Mouse (Mus musculus) myocyte (in vitro differentiated cells): ENCODE measurements at regions not wholly inside any gene's neighbourhood (a gene's known extent, or its start where the extent isn't known, plus 50 kb on each side); places are given as distances from the start of the nearest gene placed in this dataset.

ENCODE experiments used
- H3K27me3 ChIP-seq: one replicate; pipeline ENCODE4 v1.6.1; 2011; ENCODE audit not compliant: control insufficient read depth, insufficient read depth, insufficient read length
- H3K36me3 ChIP-seq: one replicate; pipeline ENCODE4 v1.6.1; 2011; ENCODE audit not compliant: control insufficient read depth, insufficient read depth
- H3K4me2 ChIP-seq: one replicate; pipeline ENCODE4 v1.6.1; 2011; ENCODE audit warnings: low read depth, control low read depth
- H3K4me3 ChIP-seq: one replicate; pipeline ENCODE4 v1.5.1; 2011; ENCODE audit warnings: mild to moderate bottlenecking, control low read depth, moderate library complexity
- H3K79me2 ChIP-seq: one replicate; pipeline ENCODE4 v1.6.1; 2011; ENCODE audit not compliant: control insufficient read depth, insufficient read depth
- H3ac ChIP-seq: one replicate; pipeline ENCODE4 v1.6.1; 2011; ENCODE audit not compliant: control insufficient read depth, insufficient read length
- CEBPB ChIP-seq: IDR thresholded peaks from 2 replicates; pipeline ENCODE4 v1.6.1; 2011; ENCODE audit warnings: mild to moderate bottlenecking, moderate library complexity; ENCODE audit not compliant: poor library complexity, insufficient read depth, severe bottlenecking
- E2F4 ChIP-seq: IDR thresholded peaks from one replicate; pipeline ENCODE4 v1.6.1; 2011; ENCODE audit warnings: mild to moderate bottlenecking, control low read depth, moderate library complexity; ENCODE audit not compliant: insufficient read depth
- MAX ChIP-seq: IDR thresholded peaks from one replicate; pipeline ENCODE4 v1.6.1; 2011; ENCODE audit warnings: low read depth, mild to moderate bottlenecking, control low read depth
- MYOD1 ChIP-seq, 3 experiments: IDR thresholded peaks; one replicate each; pipeline ENCODE4 v1.6.1; 2011; ENCODE audit warnings: control low read depth in 2 of 3, low read depth in 2 of 3, mild to moderate bottlenecking in 2 of 3, moderate library complexity in 1 of 3; ENCODE audit not compliant: insufficient read length in 2 of 3, control insufficient read depth in 1 of 3
- MYOG ChIP-seq, 3 experiments: IDR thresholded peaks; one replicate each; pipeline ENCODE4 v1.6.1; 2011; ENCODE audit warnings: control low read depth in 2 of 3, low read depth in 2 of 3, mild to moderate bottlenecking in 2 of 3; ENCODE audit not compliant: insufficient read length in 2 of 3, control insufficient read depth in 1 of 3, insufficient read depth in 1 of 3
- POLR2A ChIP-seq: IDR thresholded peaks from one replicate; pipeline ENCODE4 v1.6.1; 2011; ENCODE audit warnings: low read depth, mild to moderate bottlenecking, control low read depth, moderate library complexity; ENCODE audit not compliant: insufficient read length
- POLR2AphosphoS2 ChIP-seq: IDR thresholded peaks from one replicate; pipeline ENCODE4 v1.6.1; 2011; ENCODE audit warnings: low read depth, control low read depth; ENCODE audit not compliant: insufficient read length
- REST ChIP-seq: IDR thresholded peaks from one replicate; pipeline ENCODE4 v1.6.1; 2011; ENCODE audit warnings: mild to moderate bottlenecking, control low read depth, moderate library complexity; ENCODE audit not compliant: insufficient read depth, insufficient read length
- SRF ChIP-seq: IDR thresholded peaks from one replicate; pipeline ENCODE4 v1.6.1; 2011; ENCODE audit warnings: low read depth; ENCODE audit not compliant: control insufficient read depth, insufficient read length
- TCF12 ChIP-seq: IDR thresholded peaks from one replicate; pipeline ENCODE4 v1.6.1; 2011; ENCODE audit warnings: mild to moderate bottlenecking, control low read depth; ENCODE audit not compliant: poor library complexity, insufficient read depth, severe bottlenecking
- TCF3 ChIP-seq: IDR thresholded peaks from one replicate; pipeline ENCODE4 v1.6.1; 2011; ENCODE audit warnings: low read depth, control low read depth; ENCODE audit not compliant: insufficient read length
- USF1 ChIP-seq: IDR thresholded peaks from one replicate; pipeline ENCODE4 v1.6.1; 2011; ENCODE audit warnings: low read depth, mild to moderate bottlenecking, control low read depth, moderate library complexity

GRCm38 (mm10) chr17:47174748-47175215 lies 164.4 kb upstream of the Ubr2 start:
- H3K27me3 ChIP-seq: no peaks in the 10 kb centered on the region
- H3K4me2 ChIP-seq: peak overlapping the region; percentile 24
- H3K79me2 ChIP-seq: peaks cover 20% of the 10 kb centered on the region
- H3K4me3 ChIP-seq: no peak overlapping the region
- H3K36me3 ChIP-seq: no peaks in the 10 kb centered on the region
- H3ac ChIP-seq: no peak overlapping the region
- TF ChIP-seq POLR2AphosphoS2 (no peak), MYOD1 (IDR thresholded peaks at IDR 0.05; ENCODE audit: control insufficient read depth in 1 of 3, insufficient read length in 2 of 3, low read depth in 2 of 3) (peak in 1 of 3 experiments; percentile 21), POLR2A (no peak), MYOG (IDR thresholded peaks at IDR 0.05; ENCODE audit: control insufficient read depth in 1 of 3, insufficient read depth in 1 of 3, insufficient read length in 2 of 3, low read depth in 2 of 3) (peak in 2 of 3 experiments; percentile 32 to 43), TCF3 (no peak), TCF12 (no peak), USF1 (peak; percentile 19)

DNA sequence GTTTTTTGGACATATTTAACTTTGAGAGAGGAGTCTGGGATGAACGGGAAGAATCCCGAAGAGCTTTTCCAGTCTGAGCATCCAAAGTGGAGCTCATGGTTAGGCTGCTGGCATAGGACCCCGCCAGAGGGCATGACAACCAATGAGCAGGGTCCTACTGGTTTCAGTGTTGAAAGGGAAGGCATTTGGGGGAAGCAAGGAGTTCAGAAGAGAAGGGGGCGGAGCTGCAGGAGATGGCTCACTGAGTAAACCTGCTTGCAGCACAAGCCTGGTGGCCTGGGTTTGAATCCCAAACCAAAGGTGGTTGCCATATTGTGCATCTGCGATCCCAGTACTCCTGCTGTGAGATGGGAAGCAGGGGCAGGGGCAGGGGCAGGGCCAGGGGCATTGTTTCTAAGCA lies 161.4 kb upstream of the Ubr2 start:
- Histone ChIP-seq H3K36me3 (no peaks in the 10 kb centered on the region), H3K4me2 (no peak overlapping the region), H3K27me3 (no peaks in the 10 kb centered on the region), H3K79me2 (peaks cover 22% of the 10 kb centered on the region), H3K4me3 (no peak overlapping the region), H3ac (no peak overlapping the region)
- TF ChIP-seq TCF12: no peak
- TF ChIP-seq SRF: no peak
- TF ChIP-seq TCF3: no peak
- no peak for TF ChIP-seq CEBPB
- TF ChIP-seq POLR2A: no peak
- TF ChIP-seq MYOD1 (IDR thresholded peaks at IDR 0.05; ENCODE audit: control insufficient read depth in 1 of 3, insufficient read length in 2 of 3, low read depth in 2 of 3): no peak
- TF ChIP-seq POLR2AphosphoS2: no peak
- TF ChIP-seq MAX: no peak
- TF ChIP-seq REST: no peak
- no peak for TF ChIP-seq E2F4
- TF ChIP-seq MYOG (IDR thresholded peaks at IDR 0.05; ENCODE audit: control insufficient read depth in 1 of 3, insufficient read depth in 1 of 3, insufficient read length in 2 of 3, low read depth in 2 of 3): no peak
- no peak for TF ChIP-seq USF1

DNA sequence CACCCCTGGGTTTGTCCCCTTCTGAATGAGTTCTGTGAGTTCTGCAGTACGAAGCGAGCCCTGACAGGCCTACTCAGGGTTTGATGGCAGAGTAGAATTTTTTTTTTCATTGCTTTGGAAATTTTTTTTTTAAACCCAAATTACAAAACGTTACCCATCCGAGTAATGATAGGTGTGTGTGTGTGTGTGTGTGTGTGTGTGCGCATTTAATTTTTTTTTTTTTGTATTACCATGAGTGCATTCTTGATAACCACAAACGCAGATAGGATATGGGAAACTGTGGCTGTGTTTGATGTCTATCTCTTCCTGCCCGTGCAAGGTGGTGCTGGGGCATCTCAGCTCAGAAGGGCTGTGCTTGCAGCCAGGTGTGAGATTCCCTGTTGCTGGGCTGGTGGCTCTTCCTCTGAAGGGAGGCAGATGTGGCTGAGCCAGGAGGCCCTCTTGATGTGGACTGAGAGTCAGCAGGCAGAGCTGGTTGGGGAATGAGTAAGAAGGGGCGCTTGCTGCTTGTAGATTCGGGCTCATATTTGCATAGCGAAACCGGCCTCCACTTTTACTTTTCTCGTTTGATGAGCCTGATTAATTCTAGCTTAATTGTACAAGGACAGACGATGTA lies 160.7 kb upstream of the Ubr2 start:
- TF ChIP-seq MYOG (IDR thresholded peaks at IDR 0.05; ENCODE audit: control insufficient read depth in 1 of 3, insufficient read depth in 1 of 3, insufficient read length in 2 of 3, low read depth in 2 of 3): no peak
- no peak for TF ChIP-seq CEBPB
- no peak for TF ChIP-seq TCF12
- TF ChIP-seq REST: no peak
- TF ChIP-seq MAX: no peak
- no peak for TF ChIP-seq SRF
- no peak for TF ChIP-seq E2F4
- TF ChIP-seq USF1: no peak
- no peak for TF ChIP-seq MYOD1 (IDR thresholded peaks at IDR 0.05; ENCODE audit: control insufficient read depth in 1 of 3, insufficient read length in 2 of 3, low read depth in 2 of 3)
- TF ChIP-seq POLR2AphosphoS2: no peak
- TF ChIP-seq POLR2A: no peak
- no peak for TF ChIP-seq TCF3
- Histone ChIP-seq H3K4me3 (no peak overlapping the region), H3K79me2 (peaks cover 18% of the 10 kb centered on the region), H3K4me2 (no peak overlapping the region), H3ac (no peak overlapping the region), H3K27me3 (no peaks in the 10 kb centered on the region), H3K36me3 (no peaks in the 10 kb centered on the region)

DNA sequence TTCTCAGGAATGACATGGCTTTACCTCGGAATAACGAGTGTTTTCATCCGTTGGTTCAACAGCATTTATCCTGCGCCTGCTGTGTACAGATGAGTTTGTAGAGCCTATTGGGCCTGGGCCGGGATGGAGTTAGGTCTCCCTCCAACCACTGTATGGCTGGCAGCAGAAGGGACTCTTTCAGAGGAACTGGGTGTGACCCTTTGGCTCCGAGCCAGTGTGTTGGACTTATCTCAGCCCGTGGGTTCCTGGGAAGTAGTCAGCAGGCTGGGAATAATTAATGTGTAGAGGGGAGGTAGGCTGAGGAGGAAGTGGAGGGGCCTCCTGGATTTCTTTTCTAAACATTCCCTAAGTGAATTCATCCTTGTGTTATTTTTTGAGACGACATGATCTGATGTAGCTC lies 157.7 kb upstream of the Ubr2 start:
- Histone ChIP-seq H3K36me3 (no peaks in the 10 kb centered on the region), H3K4me3 (no peak overlapping the region), H3ac (no peak overlapping the region), H3K79me2 (peaks cover 13% of the 10 kb centered on the region), H3K27me3 (no peaks in the 10 kb centered on the region), H3K4me2 (no peak overlapping the region)
- TF ChIP-seq TCF3: no peak
- no peak for TF ChIP-seq E2F4
- TF ChIP-seq MAX: no peak

DNA sequence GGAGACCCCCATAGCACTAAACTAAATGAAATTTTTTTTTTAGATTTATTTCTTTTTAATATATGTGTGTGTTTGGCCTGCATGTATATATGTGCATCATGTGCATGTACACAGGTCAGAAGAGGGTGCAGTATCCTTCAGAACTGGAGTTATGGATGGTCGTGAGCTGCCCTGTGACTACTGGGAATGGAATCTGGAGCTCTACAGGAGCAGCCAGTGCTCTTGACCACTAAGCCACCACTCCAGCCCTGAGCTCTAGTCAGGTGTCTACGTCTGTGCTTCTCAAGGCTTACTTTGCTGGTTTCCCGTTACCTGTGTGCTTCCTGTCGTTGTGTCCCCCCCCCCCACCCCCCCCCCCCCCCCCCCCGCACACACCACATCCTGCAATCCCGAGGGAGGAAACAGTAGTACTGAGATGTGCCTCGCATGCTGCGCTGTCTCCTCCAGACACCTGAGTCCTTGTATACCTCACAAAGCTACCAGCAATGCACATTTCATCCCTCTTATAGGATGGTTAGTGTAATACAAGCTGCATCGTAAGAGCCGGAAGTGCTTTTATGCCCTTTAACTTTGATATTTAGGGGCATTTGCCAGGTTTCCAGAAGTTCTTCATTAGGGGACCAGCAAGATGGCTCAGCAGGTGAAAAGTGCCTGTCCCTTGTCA lies 153.5 kb upstream of the Ubr2 start:
- Histone ChIP-seq H3K27me3 (no peaks in the 10 kb centered on the region), H3K79me2 (peaks cover 14% of the 10 kb centered on the region), H3K4me3 (no peak overlapping the region), H3K36me3 (no peaks in the 10 kb centered on the region), H3K4me2 (no peak overlapping the region), H3ac (no peak overlapping the region)
- TF ChIP-seq MYOG (IDR thresholded peaks at IDR 0.05; ENCODE audit: control insufficient read depth in 1 of 3, insufficient read depth in 1 of 3, insufficient read length in 2 of 3, low read depth in 2 of 3): no peak
- no peak for TF ChIP-seq POLR2AphosphoS2
- no peak for TF ChIP-seq MYOD1 (IDR thresholded peaks at IDR 0.05; ENCODE audit: control insufficient read depth in 1 of 3, insufficient read length in 2 of 3, low read depth in 2 of 3)
- no peak for TF ChIP-seq POLR2A
- no peak for TF ChIP-seq MAX
- TF ChIP-seq SRF: no peak
- no peak for TF ChIP-seq E2F4
- TF ChIP-seq TCF3: no peak
- no peak for TF ChIP-seq CEBPB
- TF ChIP-seq USF1: no peak
- TF ChIP-seq TCF12: no peak
- TF ChIP-seq REST: no peak
